Mouse (Mus musculus) kidney, adult 8-10 months (tissue): ENCODE measurements at regions not wholly inside any gene's neighbourhood (a gene's known extent, or its start where the extent isn't known, plus 50 kb on each side); places are given as distances from the start of the nearest gene placed in this dataset.
A peak's percentile ranks its signal among the peaks of the same experiment; 100 is the strongest.

Source experiments
- DNase-seq, 2 experiments: peaks; one replicate each; pipeline ENCODE4 v3.0.0; 2022

- DNase-seq: no peak
Measured at GRCm38 (mm10) chr1:166811341-166812071, 129.9 kb upstream of the Fmo9 start.

- DNase-seq: no peak
Measured at GRCm38 (mm10) chr1:166812072-166812461, 130.4 kb upstream of the Fmo9 start.

GRCm38 (mm10) chr1:166812920-166813439 is 131.3 kb upstream of the Fmo9 start:
- no peak for DNase-seq

GRCm38 (mm10) chr1:166817927-166818326 is 136.3 kb upstream of the Fmo9 start:
- no peak for DNase-seq

- no peak for DNase-seq
Measured at GRCm38 (mm10) chr1:166818682-166819081, 137.0 kb upstream of the Fmo9 start.

GRCm38 (mm10) chr1:166819420-166819819 is 137.8 kb upstream of the Fmo9 start:
- no peak for DNase-seq

- DNase-seq: no peak
Measured at GRCm38 (mm10) chr1:166820050-166820449, 138.4 kb upstream of the Fmo9 start.

- DNase-seq: no peak
Measured at GRCm38 (mm10) chr1:166821146-166821545, 139.5 kb upstream of the Fmo9 start.

GRCm38 (mm10) chr1:166837299-166837698 is 155.7 kb upstream of the Fmo9 start:
- no peak for DNase-seq

GRCm38 (mm10) chr1:166839833-166840232 is 158.2 kb upstream of the Fmo9 start:
- no peak for DNase-seq

- peak; percentile 32 to 36 for DNase-seq
Measured at GRCm38 (mm10) chr1:166843397-166843877, 157.8 kb upstream of the Fam78b start.

GRCm38 (mm10) chr1:166846566-166846965 is 154.7 kb upstream of the Fam78b start:
- no peak for DNase-seq

GRCm38 (mm10) chr1:166847233-166847632 is 154.0 kb upstream of the Fam78b start:
- no peak for DNase-seq

- no peak for DNase-seq
Measured at GRCm38 (mm10) chr1:166848015-166848535, 153.1 kb upstream of the Fam78b start.

GRCm38 (mm10) chr1:166855988-166856387 is 145.2 kb upstream of the Fam78b start:
- no peak for DNase-seq

GRCm38 (mm10) chr1:166866256-166866655 is 135.0 kb upstream of the Fam78b start:
- DNase-seq: no peak

GRCm38 (mm10) chr1:166871258-166871657 is 130.0 kb upstream of the Fam78b start:
- DNase-seq: no peak

- DNase-seq: no peak
Measured at GRCm38 (mm10) chr1:166876452-166876851, 124.8 kb upstream of the Fam78b start.

- DNase-seq: no peak
Measured at GRCm38 (mm10) chr1:166883215-166883614, 118.0 kb upstream of the Fam78b start.

- DNase-seq: no peak
Measured at GRCm38 (mm10) chr1:166895945-166896344, 105.3 kb upstream of the Fam78b start.

- no peak for DNase-seq
Measured at GRCm38 (mm10) chr1:166898741-166899140, 102.5 kb upstream of the Fam78b start.

- no peak for DNase-seq
Measured at GRCm38 (mm10) chr1:166899238-166899637, 102.0 kb upstream of the Fam78b start.

GRCm38 (mm10) chr1:166900028-166900427 is 101.2 kb upstream of the Fam78b start:
- no peak for DNase-seq

GRCm38 (mm10) chr1:166900441-166901161 is 100.6 kb upstream of the Fam78b start:
- no peak for DNase-seq
